Mouse (Mus musculus): ENCODE measurements around the gene Sesn1.

- TF ChIP-seq GATA1 (IDR thresholded peaks at IDR 0.05; ENCODE audit: borderline replicate concordance, low read length) (no peak), FLI1 (IDR thresholded peaks at IDR 0.05; ENCODE audit: low read length) (no peak)
Measured at GRCm38 (mm10) chr10:41933536-41933935, 123.8 kb downstream of the Sesn1 start.
